Mouse (Mus musculus) spleen, adult 18-20 months (tissue): Measurements from ENCODE around the gene Olfr303.
"Not testable (repeated sequence)": the region's sequence is repeated elsewhere in the genome, so short reads cannot be mapped to it uniquely, and the experiment has no call there.

Experiments
- DNase-seq, 2 experiments: peaks; one replicate each; pipeline ENCODE4 v3.0.0; 2022; ENCODE audit warnings: mixed read lengths in 2 of 2

The Olfr303 gene

GRCm38 (mm10) chr7:86397689-86398088 is at the start of gene Olfr303:
Gene Olfr303 (minus strand): TSS chr7:86397789.
- no peak for DNase-seq

- DNase-seq, result no peak
Observed at GRCm38 (mm10) chr7:86403546-86403945, 6.0 kb upstream of the Olfr303 start, which contains the start of gene Olfr301. Gene Olfr301 (plus strand): TSS chr7:86403846.

GRCm38 (mm10) chr7:86386558-86386957 is 11.0 kb downstream of the Olfr303 start, which contains the start of gene Olfr304:
Gene Olfr304 (minus strand): TSS chr7:86386658.
- DNase-seq, result no peak

GRCm38 (mm10) chr7:86385769-86386168 is 11.8 kb downstream of the Olfr303 start:
- no peak for DNase-seq

- DNase-seq, result no peak
Observed at GRCm38 (mm10) chr7:86366828-86367227, 30.8 kb downstream of the Olfr303 start, which contains the start of gene Olfr305. Gene Olfr305 (minus strand): TSS chr7:86366928.

- not testable (repeated sequence) for DNase-seq
Observed at GRCm38 (mm10) chr7:86346296-86346695, 51.3 kb downstream of the Olfr303 start.

GRCm38 (mm10) chr7:86344253-86344652 is 53.3 kb downstream of the Olfr303 start:
- DNase-seq, result no peak

GRCm38 (mm10) chr7:86342881-86343565 is 54.6 kb downstream of the Olfr303 start:
- no peak for DNase-seq
